Mouse (Mus musculus) skeletal muscle tissue, postnatal 0 days (tissue): ENCODE results near the gene Klc4. TPM values are rescaled to one million over a fixed set of nuclear protein-coding genes. Genes with fewer than 3 reads are reported as not detected.

Experiments
- polyA plus RNA-seq: library from polyadenylated mRNA; unstranded; fragments of >200 nt; fragmentation: Nextera tagmentation; extraction: Ambion mirVana; gene quantifications from 2 replicates; pipeline ENCODE4 v1.2.1, GENCODE M21; 2015

The Klc4 gene
- 21.3 and 22.1 TPM in 2 replicates for polyA plus RNA-seq

GRCm38 (mm10) chr17:46645561-46646321 lies at the start of gene Klc4, which contains the start of gene Mrpl2:
Gene Klc4, minus strand, starts transcription at chr17:46646022.
Gene Mrpl2, plus strand, starts transcription at chr17:46646229.

DNA sequence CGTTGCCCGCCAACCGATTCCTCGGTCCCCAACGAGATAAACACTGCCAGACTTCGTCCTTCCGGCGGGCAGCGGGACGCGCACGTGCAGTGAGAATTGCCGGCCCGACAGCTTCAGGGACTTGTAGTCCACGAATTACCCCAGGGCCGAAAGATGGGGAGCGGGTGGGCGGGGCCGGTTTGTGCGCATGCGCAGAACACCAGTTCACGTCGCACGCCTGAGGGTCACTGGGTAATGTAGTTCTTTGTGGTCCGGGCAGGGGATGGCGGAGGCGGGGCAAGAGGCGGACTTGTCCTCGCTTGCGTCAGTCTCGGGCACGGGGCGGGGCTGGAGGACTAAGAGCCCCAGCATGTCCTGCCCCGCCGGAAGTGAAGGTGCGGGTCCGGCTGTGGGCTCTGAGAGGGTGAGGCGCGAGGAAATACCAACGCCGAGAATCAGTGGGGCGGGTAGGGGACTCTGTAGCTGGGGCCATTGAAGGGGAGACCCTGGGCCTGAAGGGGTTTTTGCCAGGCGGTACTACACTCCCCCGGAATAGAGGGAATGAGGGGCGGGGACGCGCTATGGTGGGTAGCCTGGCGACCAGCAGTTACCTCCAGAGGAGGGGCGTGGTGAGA lies 35.0 kb upstream of the Klc4 start, which contains the start of gene Klhdc3:
Gene Klhdc3 (minus strand): TSS at position 155 of the 614 bp plus-strand sequence.

DNA sequence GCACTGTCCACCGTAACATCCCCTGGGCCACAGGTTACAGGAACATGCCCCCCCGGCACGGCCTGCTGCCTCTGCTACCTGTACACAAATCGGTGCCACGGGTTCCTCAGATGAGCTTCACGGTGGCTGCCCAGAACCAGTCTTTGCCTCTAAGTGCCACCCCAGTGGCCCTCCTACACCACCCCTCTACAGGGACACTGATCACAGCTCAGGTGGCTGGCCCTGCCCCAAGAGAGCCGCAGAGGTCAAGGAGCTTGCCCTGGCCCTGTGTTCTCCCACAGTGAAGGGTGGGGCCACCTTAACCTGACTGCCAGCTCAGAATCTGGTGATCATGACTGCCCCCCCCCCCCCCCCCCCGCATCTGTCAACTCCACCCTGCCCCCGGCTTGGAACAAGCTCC lies 32.6 kb upstream of the Klc4 start, which contains the start of gene Mea1:
Gene Mea1 (plus strand): TSS at position 378 of the 400 bp plus-strand sequence.

DNA sequence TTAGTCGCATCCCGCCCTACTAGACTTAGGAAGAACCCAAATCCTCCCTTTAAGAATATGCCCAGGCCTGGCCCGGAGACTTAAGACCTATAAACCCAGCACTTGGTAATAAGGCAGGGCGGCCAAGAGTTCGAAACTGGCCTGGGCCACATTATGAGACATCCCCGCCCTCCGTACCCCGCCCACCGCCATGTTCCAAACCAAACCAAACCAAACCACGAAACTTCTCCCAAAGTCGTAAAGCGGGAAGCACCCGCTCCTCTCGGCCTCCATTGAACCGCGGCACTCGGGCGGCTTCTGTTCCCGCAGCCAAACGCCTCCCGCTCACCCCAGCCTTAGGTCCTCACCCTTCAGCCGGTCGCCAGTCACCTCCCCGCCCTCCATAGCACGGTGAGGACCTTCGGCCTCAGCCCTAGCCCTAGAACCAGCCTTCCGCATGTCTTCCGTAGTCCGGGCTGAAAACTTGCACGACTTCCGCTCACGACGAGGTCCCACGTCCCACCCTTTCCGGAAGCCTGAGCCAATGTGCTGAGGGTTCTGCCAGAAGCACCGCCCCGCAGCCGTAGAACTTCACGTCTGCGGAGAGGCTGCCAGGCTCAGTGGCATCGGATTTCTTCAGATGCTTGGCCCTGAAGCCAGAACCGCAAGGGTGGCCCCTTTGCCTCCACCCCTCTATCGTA lies 28.2 kb upstream of the Klc4 start, which contains the start of gene Rrp36:
Gene Rrp36 (minus strand): TSS at position 503 of the 680 bp plus-strand sequence.

GRCm38 (mm10) chr17:46650232-46651031 lies 4.6 kb upstream of the Klc4 start, which contains the start of gene Cul7:
Gene Cul7, plus strand, starts transcription at chr17:46650337.

DNA sequence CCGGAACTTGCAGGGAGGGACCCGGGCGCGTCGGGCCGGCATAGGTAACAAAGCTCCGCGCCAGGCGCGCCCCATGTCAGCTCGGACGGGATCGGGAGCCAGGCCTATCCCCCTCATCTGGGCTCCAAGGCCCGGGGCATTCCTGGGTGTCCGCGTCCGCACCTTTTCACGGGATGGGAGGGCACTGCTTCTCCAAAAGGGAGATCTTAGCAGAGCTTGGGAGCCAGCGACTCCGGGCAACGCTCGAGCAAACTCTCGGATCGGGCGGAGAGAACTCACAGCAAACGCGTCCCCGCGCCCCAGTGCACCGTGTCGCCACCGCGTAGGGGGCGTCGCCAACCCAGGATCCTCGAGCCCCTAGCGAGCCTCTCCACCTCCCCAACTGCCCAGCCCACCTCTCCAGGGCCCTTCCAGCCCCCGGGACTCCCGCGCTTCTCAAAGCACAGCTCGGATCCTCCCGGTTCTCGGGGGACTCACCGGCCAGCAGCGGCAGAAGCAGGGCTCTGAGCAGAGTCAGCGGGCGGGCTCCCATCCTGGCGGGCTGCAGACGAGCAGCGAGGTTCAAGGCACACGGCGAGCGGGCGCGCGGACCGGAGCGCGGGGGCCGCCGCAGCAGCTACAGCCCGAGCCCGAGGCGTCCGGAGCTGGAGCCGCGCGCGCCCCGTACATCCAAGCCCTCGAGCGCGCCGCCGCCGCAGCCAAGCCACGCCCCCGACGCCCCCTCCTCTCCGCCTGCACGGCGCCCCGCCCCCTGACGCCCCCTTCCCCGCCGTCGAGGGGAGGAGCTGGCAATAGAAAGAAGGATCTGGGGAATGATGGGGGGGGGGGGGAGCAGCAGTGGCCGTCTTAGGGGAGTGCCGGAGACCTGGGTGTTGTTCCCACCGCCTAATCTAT lies 16.8 kb downstream of the Klc4 start, which contains the start of gene Ptk7:
Gene Ptk7 (minus strand): TSS at position 714 of the 894 bp plus-strand sequence.

Other genes with a start within 250 kb of the Klc4 start
- 0.96 and 2.6 TPM in 2 replicates for gene Crip3, start 217.1 kb downstream of the Klc4 start, polyA plus RNA-seq
- gene Slc22a7, start 207.6 kb downstream of the Klc4 start, polyA plus RNA-seq, result not detected in 2 replicates
- gene Ttbk1, start 158.3 kb downstream of the Klc4 start, polyA plus RNA-seq, result 0.02 and 0.03 TPM in 2 replicates
- gene Dnph1, start 149.3 kb downstream of the Klc4 start, polyA plus RNA-seq, result 4.4 and 6.8 TPM in 2 replicates
- 3.8 and 4.6 TPM in 2 replicates for gene Cul9, start 99.6 kb downstream of the Klc4 start, polyA plus RNA-seq
- 11.5 and 11.8 TPM in 2 replicates for gene Srf, start 89.8 kb downstream of the Klc4 start, polyA plus RNA-seq
- gene Ptk7, start 16.5 kb downstream of the Klc4 start, polyA plus RNA-seq, result 27.0 and 29.7 TPM in 2 replicates
- gene Mrpl2, start 207 bp upstream of the Klc4 start, polyA plus RNA-seq, result 162 and 164 TPM in 2 replicates
- gene Cul7, start 4.3 kb upstream of the Klc4 start, polyA plus RNA-seq, result 29.7 and 30.6 TPM in 2 replicates
- 31.2 and 38.9 TPM in 2 replicates for gene Rrp36, start 28.3 kb upstream of the Klc4 start, polyA plus RNA-seq
- gene Mea1, start 32.8 kb upstream of the Klc4 start, polyA plus RNA-seq, result 77.9 and 84.1 TPM in 2 replicates
- gene Klhdc3, start 34.9 kb upstream of the Klc4 start, polyA plus RNA-seq, result 276 and 315 TPM in 2 replicates
- 40.9 and 43.3 TPM in 2 replicates for gene Ppp2r5d, start 59.1 kb upstream of the Klc4 start, polyA plus RNA-seq
- gene Pex6, start 65.4 kb upstream of the Klc4 start, polyA plus RNA-seq, result 12.0 and 16.9 TPM in 2 replicates
- 2.6 and 3.7 TPM in 2 replicates for gene Gnmt, start 83.1 kb upstream of the Klc4 start, polyA plus RNA-seq
- 22.4 and 30.1 TPM in 2 replicates for gene Cnpy3, start 106.2 kb upstream of the Klc4 start, polyA plus RNA-seq
- gene Ptcra, start 117.7 kb upstream of the Klc4 start, polyA plus RNA-seq, result 0.18 and 0.23 TPM in 2 replicates
- 74.0 and 78.1 TPM in 2 replicates for gene 2310039H08Rik, start 126.6 kb upstream of the Klc4 start, polyA plus RNA-seq
- gene Rpl7l1, start 136.7 kb upstream of the Klc4 start, polyA plus RNA-seq, result 64.8 and 75.2 TPM in 2 replicates
- gene Bicral, start 212.5 kb upstream of the Klc4 start, polyA plus RNA-seq, result 2.6 and 2.7 TPM in 2 replicates
- 45.2 and 55.0 TPM in 2 replicates for gene Tbcc, start 244.7 kb upstream of the Klc4 start, polyA plus RNA-seq